Mouse (Mus musculus) limb, embryonic 11.5 days (tissue): Measurements from ENCODE around the gene Rps15a. TPM values are rescaled to one million over a fixed set of nuclear protein-coding genes. Genes with fewer than 3 reads are reported as not detected.

Source experiments
- ATAC-seq: fragments of 200-750 bp; cut with Nextera tagmentation; 2 replicates; pipeline ENCODE4 v1.8.0; 2017; ENCODE audit warnings: low read depth; ENCODE audit not compliant: insufficient number of reproducible peaks, low FRiP score, low TSS enrichment
- DNase-seq: peaks from one replicate; pipeline ENCODE4 v3.0.0-alpha.2; 2015; ENCODE audit warnings: low spot score
- H3K27ac ChIP-seq: fragments of 300-500 bp; sonication (generic); replicated peaks from 2 replicates; pipeline ENCODE4 v1.5.1; 2014; ENCODE audit warnings: low read depth, mild to moderate bottlenecking, low read length
- H3K27me3 ChIP-seq: fragments of 300-500 bp; sonication (generic); 2 replicates; pipeline ENCODE4 v1.6.1; 2014; ENCODE audit warnings: mild to moderate bottlenecking, low read length, mixed read lengths; ENCODE audit not compliant: control insufficient read depth, insufficient read depth
- H3K36me3 ChIP-seq: fragments of 300-500 bp; sonication (generic); 2 replicates; pipeline ENCODE4 v1.6.1; 2014; ENCODE audit warnings: mild to moderate bottlenecking, low read length, moderate library complexity, mixed read lengths; ENCODE audit not compliant: control insufficient read depth, insufficient read depth
- H3K4me1 ChIP-seq: fragments of 300-500 bp; sonication (generic); 2 replicates; pipeline ENCODE4 v1.6.1; 2014; ENCODE audit warnings: low read length, mixed read lengths; ENCODE audit not compliant: control insufficient read depth, insufficient read depth
- H3K4me2 ChIP-seq: fragments of 300-500 bp; sonication (generic); 2 replicates; pipeline ENCODE4 v1.6.1; 2014; ENCODE audit warnings: low read depth, mild to moderate bottlenecking, moderate library complexity; ENCODE audit not compliant: severe bottlenecking
- H3K4me3 ChIP-seq: fragments of 300-500 bp; sonication (generic); 2 replicates; pipeline ENCODE4 v1.5.1; 2014; ENCODE audit warnings: low read depth, low read length
- H3K9ac ChIP-seq: fragments of 300-500 bp; sonication (generic); 2 replicates; pipeline ENCODE4 v1.6.1; 2014; ENCODE audit warnings: mild to moderate bottlenecking, low read length
- H3K9me3 ChIP-seq: fragments of 300-500 bp; sonication (generic); 2 replicates; pipeline ENCODE4 v1.6.1; 2016; ENCODE audit warnings: low read length; ENCODE audit not compliant: control insufficient read depth
- WGBS: fragments of 180-500 bp; shearing (Covaris S2); extraction: QIAGEN DNeasy Blood & Tissue Kit; methylation state at CpG from one replicate; pipeline ENCODE4 v1.1.7; 2014; 5-methylcytosine and 5-hydroxymethylcytosine counted together
- polyA plus RNA-seq: library from polyadenylated mRNA; unstranded; fragments of >200 nt; fragmentation: Nextera tagmentation; extraction: Ambion mirVana; gene quantifications from 2 replicates; pipeline ENCODE4 v1.2.1, GENCODE M21; 2014

The Rps15a gene
- 782 and 811 TPM in 2 replicates for polyA plus RNA-seq

DNA sequence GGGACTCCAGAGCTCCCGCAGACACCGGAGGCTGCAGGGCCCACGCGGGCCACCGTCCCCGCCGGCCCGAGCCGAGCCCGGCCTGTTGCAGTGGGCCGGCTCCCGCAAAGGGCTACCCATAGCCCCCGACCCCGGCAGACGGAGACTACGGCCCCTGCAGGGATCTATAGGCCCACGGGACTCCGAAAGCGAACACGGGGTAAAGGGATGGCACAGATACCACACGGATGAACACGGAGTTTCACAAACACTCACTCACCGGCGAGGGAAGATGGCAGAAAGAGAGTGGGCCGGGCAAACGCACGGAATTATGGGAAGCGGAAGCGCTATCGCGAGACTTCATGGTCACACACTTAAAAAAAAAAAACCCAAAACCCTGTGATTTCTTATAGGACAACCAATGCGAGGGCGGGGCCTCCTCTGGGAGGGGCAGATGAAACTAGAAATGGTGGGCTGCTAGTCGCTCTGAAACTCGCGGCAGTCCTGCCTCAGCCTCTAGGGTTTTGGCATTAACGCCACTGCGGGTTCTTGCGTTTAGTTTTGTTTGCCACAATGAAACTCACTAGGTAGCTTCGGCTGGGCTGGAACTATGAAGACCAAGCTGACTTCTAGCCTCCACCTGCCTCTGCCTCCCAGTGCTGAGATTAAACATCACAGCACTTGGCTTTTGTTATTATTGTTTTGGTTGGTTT, at the start of gene Rps15a:
Rps15a (minus strand) TSS at position 312 of the 692 bp plus-strand sequence.
- Histone ChIP-seq H3K27me3 (no peaks in the 10 kb centered on the region), H3K27ac (peak within 1 kb of the TSS; percentile 90), H3K4me3 (peak within 1 kb of the TSS; percentile 78), H3K9me3 (no peaks in the 10 kb centered on the region), H3K4me1 (peaks cover 9% of the 10 kb centered on the region), H3K36me3 (peaks cover 33% of the 10 kb centered on the region), H3K9ac (peak within 1 kb of the TSS; percentile 88), H3K4me2 (peak within 1 kb of the TSS; percentile 91)
- DNase-seq (peak; percentile 96), ATAC-seq (peak; percentile 85)
- under 1% methylated on average over 40 of the region's 40 CpGs for WGBS

DNA sequence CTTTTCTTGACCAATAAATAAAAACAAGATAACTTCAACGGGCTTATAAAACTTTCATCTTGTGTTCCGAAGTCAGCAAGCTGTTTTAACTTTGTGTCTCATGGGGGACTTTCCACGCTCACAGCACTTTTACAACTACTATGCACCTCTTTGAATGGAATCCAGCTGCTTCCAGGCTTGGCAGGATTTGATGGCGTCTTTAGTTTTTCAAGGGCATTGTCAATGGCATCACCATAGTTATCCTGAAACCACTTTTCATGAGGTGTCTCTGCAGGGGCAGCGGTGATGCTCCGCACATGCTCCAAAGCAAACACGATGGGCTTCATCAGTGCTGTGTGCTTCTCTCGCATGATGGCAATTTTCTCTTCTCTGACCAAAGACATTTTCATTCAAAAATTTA, 47.0 kb upstream of the Rps15a start:
- WGBS = 95% methylated on average over 8 of the region's 8 CpGs

DNA sequence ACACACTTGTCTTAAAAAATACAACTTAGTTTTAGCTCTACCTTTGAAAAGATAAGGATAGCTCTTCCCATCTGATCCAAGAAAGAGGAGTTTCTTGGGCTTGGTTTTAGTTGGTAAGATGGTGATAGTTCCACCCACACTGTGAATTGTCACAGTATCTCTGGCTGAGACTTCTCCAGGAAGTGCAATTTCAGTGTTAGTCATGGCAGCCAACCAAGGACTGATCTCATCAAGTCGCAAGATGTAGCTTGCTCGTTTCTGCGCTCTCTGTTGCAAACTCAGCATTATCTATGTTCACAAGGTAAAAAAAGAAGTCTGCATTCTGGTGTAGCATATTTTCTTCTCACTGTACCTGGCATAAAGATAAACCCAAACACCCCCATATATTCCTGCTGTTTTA, 44.1 kb upstream of the Rps15a start:
- no peaks in the 10 kb centered on the region for H3K27me3 ChIP-seq
- H3K4me2 ChIP-seq = no peak overlapping the region
- H3K9me3 ChIP-seq = no peaks in the 10 kb centered on the region
- peaks cover 12% of the 10 kb centered on the region for H3K36me3 ChIP-seq
- ATAC-seq (no peak), DNase-seq (no peak)
- WGBS = 92% methylated on average over 3 of the region's 3 CpGs
- H3K4me1 ChIP-seq = no peaks in the 10 kb centered on the region
- H3K9ac ChIP-seq = no peak overlapping the region
- no peak overlapping the region for H3K4me3 ChIP-seq
- no peak overlapping the region for H3K27ac ChIP-seq

More for the DNA sequence above, 47.0 kb upstream of the Rps15a start:
- no peaks in the 10 kb centered on the region for H3K9me3 ChIP-seq
- H3K4me3 ChIP-seq = no peak overlapping the region
- H3K36me3 ChIP-seq = peaks cover 11% of the 10 kb centered on the region
- no peak for DNase-seq
- no peaks in the 10 kb centered on the region for H3K4me1 ChIP-seq
- no peak overlapping the region for H3K27ac ChIP-seq
- H3K4me2 ChIP-seq = no peak overlapping the region
- no peak overlapping the region for H3K9ac ChIP-seq
- ATAC-seq = no peak
- no peaks in the 10 kb centered on the region for H3K27me3 ChIP-seq

DNA sequence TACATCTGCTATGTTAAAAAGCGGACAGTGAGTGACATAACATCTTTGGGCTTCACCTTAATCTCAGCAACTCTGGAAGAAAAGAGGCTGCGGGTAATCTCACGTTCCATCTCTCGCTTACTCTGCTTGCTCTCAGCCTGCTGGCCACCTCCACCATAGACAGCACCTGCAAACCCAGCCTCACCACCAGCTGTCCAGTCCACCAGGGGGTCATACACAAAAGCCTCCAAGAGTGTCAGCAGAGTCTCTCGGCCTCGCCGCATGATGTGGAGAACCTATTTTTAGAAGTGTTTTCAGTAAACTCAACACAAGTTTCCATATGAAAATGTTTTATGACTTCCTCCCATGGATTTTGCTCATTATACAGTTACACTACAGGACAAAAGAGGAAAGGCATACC, 40.5 kb upstream of the Rps15a start:
- Histone ChIP-seq H3K4me1 (no peaks in the 10 kb centered on the region), H3K9ac (no peak overlapping the region), H3K4me2 (no peak overlapping the region), H3K36me3 (peaks cover 24% of the 10 kb centered on the region), H3K4me3 (no peak overlapping the region), H3K27me3 (no peaks in the 10 kb centered on the region), H3K27ac (no peak overlapping the region), H3K9me3 (no peaks in the 10 kb centered on the region)
- no peak for DNase-seq
- ATAC-seq = no peak
- 95% methylated on average over 7 of the region's 7 CpGs for WGBS

DNA sequence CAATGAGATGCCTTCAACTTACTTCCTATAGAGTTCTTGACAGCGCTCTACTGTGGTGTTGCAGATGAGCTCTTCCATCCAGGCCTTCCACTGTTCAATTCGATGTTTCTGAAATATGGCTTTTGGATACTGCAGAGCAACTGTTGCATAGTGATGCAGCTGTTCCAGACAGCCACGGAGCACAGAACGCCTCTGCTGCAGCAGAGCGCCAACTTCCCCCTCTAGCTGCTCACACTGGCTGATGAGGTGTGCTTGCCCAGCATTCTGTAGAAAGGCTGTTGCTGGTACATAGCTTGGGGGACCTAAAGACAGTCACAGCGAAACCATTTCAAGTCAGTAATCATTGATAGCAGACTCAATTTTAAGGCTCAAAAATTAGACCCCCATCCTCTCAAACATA, 38.2 kb upstream of the Rps15a start:
- WGBS = 93% methylated on average over 6 of the region's 6 CpGs
- no peak for DNase-seq

DNA sequence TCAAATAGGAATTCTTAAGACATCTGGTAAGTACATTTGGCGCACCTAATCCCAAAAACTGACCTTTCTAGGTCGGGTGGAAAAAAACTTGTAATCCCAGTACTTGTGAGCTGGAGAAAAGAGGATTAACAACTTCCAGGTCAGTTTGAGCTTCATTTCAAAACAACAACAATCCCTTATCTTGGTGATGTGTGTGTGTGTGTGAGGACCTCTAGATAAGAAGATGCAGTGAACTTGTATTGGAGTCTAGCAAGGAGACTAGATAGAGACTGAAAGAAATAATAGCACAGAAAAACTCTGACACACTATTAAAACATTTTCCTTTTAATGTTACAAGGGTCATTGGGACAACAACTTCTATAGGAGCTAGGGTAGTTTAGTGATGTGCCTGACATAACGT, 27.6 kb upstream of the Rps15a start:
- 87% methylated on average over 3 of the region's 3 CpGs for WGBS
- Histone ChIP-seq H3K9me3 (no peaks in the 10 kb centered on the region), H3K36me3 (peaks cover 15% of the 10 kb centered on the region; the same call in 1 of the 2 replicates), H3K4me3 (no peak overlapping the region), H3K4me2 (no peak overlapping the region), H3K27ac (no peak overlapping the region), H3K27me3 (no peaks in the 10 kb centered on the region), H3K4me1 (no peaks in the 10 kb centered on the region), H3K9ac (no peak overlapping the region)
- DNase-seq (no peak), ATAC-seq (no peak)

More for the DNA sequence above, 38.2 kb upstream of the Rps15a start:
- Histone ChIP-seq H3K9me3 (no peaks in the 10 kb centered on the region), H3K4me2 (no peak overlapping the region), H3K27ac (no peak overlapping the region), H3K27me3 (no peaks in the 10 kb centered on the region), H3K9ac (no peak overlapping the region), H3K36me3 (peaks cover 16% of the 10 kb centered on the region; the same call in 1 of the 2 replicates), H3K4me3 (no peak overlapping the region), H3K4me1 (no peaks in the 10 kb centered on the region)
- ATAC-seq = no peak

DNA sequence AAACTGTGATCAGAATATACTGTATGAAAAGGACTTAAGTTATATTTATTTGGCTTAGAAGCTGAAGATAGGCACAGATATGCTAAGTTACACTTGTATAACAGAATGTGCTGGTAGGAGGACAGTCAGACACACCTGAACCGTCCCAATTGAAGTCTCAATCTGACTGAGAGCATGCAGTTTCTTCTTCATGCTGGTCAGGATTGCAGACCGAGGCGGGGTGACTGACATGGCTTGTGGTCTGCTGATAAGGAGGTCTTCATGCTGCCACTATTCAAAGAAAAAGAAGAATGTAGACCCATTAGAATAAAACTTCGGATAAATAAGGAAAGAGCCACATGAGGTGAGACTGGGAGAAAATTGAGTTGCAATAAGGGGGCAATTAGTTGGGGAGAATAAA, 27.1 kb upstream of the Rps15a start:
- no peaks in the 10 kb centered on the region for H3K4me1 ChIP-seq
- no peaks in the 10 kb centered on the region for H3K9me3 ChIP-seq
- peaks cover 15% of the 10 kb centered on the region; the same call in 1 of the 2 replicates for H3K36me3 ChIP-seq
- no peak overlapping the region for H3K4me2 ChIP-seq
- 91% methylated on average over 4 of the region's 4 CpGs for WGBS
- no peak overlapping the region for H3K4me3 ChIP-seq
- H3K9ac ChIP-seq = no peak overlapping the region
- H3K27ac ChIP-seq = no peak overlapping the region
- no peak for ATAC-seq
- no peak for DNase-seq
- H3K27me3 ChIP-seq = no peaks in the 10 kb centered on the region

DNA sequence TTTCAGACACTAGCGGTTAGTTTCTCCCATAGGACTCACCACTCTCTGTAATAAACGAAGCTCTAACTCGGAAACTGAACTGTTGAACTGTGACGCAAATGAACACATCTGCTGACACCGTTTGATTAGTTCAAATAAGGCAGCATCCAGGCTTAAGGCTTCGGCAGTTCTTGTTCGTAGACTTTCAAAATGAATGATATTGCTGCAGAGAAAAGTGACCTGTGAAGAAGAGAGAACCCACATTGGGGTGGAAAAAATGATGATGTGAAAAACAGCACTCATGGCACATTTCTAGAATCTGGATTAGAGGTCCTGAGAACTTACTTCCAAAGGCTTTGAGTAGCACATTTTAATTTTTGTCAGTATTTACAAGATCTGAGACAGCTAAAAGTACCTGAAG, 25.3 kb upstream of the Rps15a start:
- ATAC-seq (no peak), DNase-seq (no peak)
- no peak overlapping the region for H3K9ac ChIP-seq
- 93% methylated on average over 7 of the region's 7 CpGs for WGBS
- H3K9me3 ChIP-seq = no peaks in the 10 kb centered on the region
- H3K27ac ChIP-seq = no peak overlapping the region
- no peaks in the 10 kb centered on the region for H3K27me3 ChIP-seq
- H3K4me1 ChIP-seq = no peaks in the 10 kb centered on the region
- no peak overlapping the region for H3K4me3 ChIP-seq
- no peak overlapping the region for H3K4me2 ChIP-seq
- H3K36me3 ChIP-seq = peaks cover 13% of the 10 kb centered on the region; the same call in 1 of the 2 replicates

DNA sequence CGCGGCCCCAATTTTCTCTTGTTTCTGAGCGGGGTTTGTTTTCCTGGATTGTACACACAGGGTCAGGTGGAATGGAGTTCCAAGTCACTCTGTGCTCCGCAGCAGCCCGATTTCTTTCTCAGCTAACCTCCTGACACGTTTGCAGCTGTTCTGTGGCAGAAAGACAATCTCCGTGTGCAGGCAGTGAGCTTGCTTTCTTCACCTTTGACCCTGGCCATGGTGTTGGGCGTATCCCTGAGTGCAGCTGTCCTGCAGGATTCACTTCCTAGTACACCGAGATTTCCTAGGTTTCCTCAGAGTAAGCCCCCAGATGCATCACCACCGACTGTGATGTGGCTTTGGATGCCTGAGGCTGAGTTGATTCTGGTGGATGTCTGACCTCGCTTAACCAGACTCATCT, 19.1 kb upstream of the Rps15a start:
- 82% methylated on average over 11 of the region's 11 CpGs for WGBS
- Histone ChIP-seq H3K9ac (no peak overlapping the region), H3K27ac (no peak overlapping the region), H3K4me3 (no peak overlapping the region), H3K27me3 (no peaks in the 10 kb centered on the region), H3K9me3 (no peaks in the 10 kb centered on the region), H3K4me2 (no peak overlapping the region), H3K36me3 (peaks cover 9% of the 10 kb centered on the region; the same call in 1 of the 2 replicates), H3K4me1 (no peaks in the 10 kb centered on the region)
- no peak for ATAC-seq
- no peak for DNase-seq
